Mouse (Mus musculus): Measurements from ENCODE around the gene Nudt6.

GRCm38 (mm10) chr3:37419458-37419991, 486 bp downstream of the Nudt6 start, which contains the start of gene Spata5:
- no peak for TF ChIP-seq HCFC1 (IDR thresholded peaks at IDR 0.05; ENCODE audit: borderline replicate concordance, insufficient read depth, low read length)
- no peak for TF ChIP-seq CHD2 (IDR thresholded peaks at IDR 0.05; ENCODE audit: low read depth, low read length)
- TF ChIP-seq ZNF384 (IDR thresholded peaks at IDR 0.05; ENCODE audit: low read depth, low read length) = no peak
- TF ChIP-seq ZC3H11A (IDR thresholded peaks at IDR 0.05; ENCODE audit: borderline replicate concordance, low read depth, low read length) = no peak
